Mouse (Mus musculus): ENCODE data around the gene Tnrc18. TPM values are rescaled to one million over a fixed set of nuclear protein-coding genes. Genes with fewer than 3 reads are reported as not detected.

Tnrc18 gene
- polyA plus RNA-seq, 1 experiment from 2014 or later, result 45.9 TPM

DNA sequence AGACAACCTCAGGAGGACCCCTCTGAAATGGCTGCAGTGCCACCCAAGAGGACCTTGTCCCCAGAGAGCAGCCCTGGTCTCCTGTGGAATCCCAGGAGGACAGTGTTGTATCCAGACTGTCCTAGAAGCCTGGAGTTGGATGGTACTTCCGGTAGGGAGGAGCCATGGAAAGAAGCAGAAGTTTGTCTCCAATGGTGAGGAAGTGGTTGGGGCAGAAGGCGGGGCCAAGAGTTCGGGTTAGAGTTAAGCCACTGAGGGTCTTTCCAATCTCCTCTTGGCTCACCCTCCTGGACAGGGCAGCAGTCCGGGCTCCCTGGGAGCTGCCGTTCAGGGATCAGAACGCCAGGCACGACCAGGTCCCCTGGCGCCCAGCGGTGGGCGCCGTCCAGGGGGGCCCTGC, 53.2 kb downstream of the Tnrc18 start:
- Histone ChIP-seq H3K36me3 (peaks cover 64% of the 10 kb centered on the region), H3K9me3 (no peaks in the 10 kb centered on the region), H3K4me3 (no peak overlapping the region), H3K4me1 (peaks cover 68% of the 10 kb centered on the region), H3K27me3 (no peaks in the 10 kb centered on the region), H3K9ac (replicated peaks) (no peak overlapping the region), H3K27ac (replicated peaks) (peak overlapping the region; percentile 28; the same call in 1 of the 2 replicates), H3K4me2 (replicated peaks) (no peak overlapping the region)
- no peak for ATAC-seq (replicated peaks)
- 45% methylated on average over 11 of the region's 11 CpGs for WGBS

DNA sequence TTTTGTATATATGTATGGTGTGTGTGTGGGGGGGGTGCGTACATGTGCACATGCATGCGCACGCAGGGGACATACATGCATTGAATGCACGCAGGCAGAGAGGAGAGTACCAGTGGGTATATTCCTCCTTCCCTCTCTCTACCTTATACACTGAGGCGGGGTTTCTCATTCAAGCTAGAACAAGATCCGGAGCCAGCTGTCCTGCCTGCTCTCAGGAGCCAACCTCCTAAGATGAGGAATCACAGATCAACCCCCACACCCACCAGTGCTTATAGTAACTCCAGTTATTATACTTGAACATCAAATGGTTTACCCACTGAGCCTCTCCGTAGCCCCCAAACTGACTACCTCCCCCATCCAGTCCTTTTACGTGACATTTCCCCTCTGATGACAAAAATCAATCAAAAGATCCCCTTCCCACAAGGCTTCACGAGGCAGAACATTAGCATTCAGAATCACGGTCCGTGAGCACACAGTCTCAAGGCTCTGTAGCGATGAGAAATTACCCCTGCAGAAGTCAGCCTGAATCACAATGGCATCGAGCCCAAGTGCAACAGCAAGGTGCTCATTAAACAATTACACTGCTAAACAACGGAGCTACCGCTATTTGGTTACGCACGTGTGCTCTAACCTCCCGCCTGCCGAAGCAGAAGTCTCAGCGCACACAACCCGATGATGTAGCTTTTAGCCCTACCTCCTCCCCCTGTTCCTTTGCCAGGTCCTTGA, 55.2 kb downstream of the Tnrc18 start:
- Histone ChIP-seq H3K9ac (replicated peaks) (0 out of 2 replicates have a peak overlapping the region, but pooled peaks have one; percentile 16), H3K4me1 (peaks cover 56% of the 10 kb centered on the region), H3K36me3 (peaks cover 80% of the 10 kb centered on the region), H3K4me3 (no peak overlapping the region), H3K27me3 (no peaks in the 10 kb centered on the region), H3K4me2 (replicated peaks) (no peak overlapping the region), H3K9me3 (no peaks in the 10 kb centered on the region), H3K27ac (replicated peaks) (peak overlapping the region; percentile 91)
- WGBS, result 42% methylated on average over 21 of the region's 21 CpGs
- 0 out of 2 replicates have a peak, but pooled peaks have one; percentile 7 for ATAC-seq (replicated peaks)

GRCm38 (mm10) chr5:142761326-142761983, 56.0 kb downstream of the Tnrc18 start:
- peak; percentile 89 for ATAC-seq (replicated peaks)
- WGBS, result 25% methylated on average over 16 of the region's 16 CpGs
- peak overlapping the region; percentile 16; the same call in 1 of the 2 replicates for H3K9ac ChIP-seq (replicated peaks)

DNA sequence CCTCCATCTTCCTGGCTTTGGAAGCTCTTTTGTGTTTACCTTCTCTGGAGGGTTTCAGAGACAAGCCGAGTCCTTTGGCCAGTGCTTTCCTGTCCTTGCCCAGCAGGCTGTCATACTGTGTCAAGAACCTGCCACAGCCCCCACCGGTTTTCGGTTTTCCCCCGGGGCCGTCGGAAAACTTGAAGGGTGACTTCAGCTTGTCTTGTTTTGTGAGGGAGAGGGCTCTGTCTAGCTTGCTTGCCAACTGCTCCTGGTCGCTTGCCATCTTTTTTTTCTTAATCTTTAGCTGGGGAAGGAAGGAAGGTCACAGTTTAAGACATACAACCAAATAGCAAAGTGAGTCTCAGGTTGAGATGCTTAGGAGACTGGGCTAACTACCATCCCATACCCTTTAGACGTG, 57.7 kb downstream of the Tnrc18 start:
- Histone ChIP-seq H3K27me3 (no peaks in the 10 kb centered on the region), H3K4me3 (no peak overlapping the region), H3K9ac (replicated peaks) (no peak overlapping the region), H3K4me2 (replicated peaks) (no peak overlapping the region), H3K4me1 (peaks cover 51% of the 10 kb centered on the region), H3K36me3 (peaks cover 75% of the 10 kb centered on the region), H3K9me3 (no peaks in the 10 kb centered on the region), H3K27ac (replicated peaks) (peak overlapping the region; percentile 91)
- WGBS, result 61% methylated on average over 8 of the region's 8 CpGs
- no peak for ATAC-seq (replicated peaks)

More at GRCm38 (mm10) chr5:142761326-142761983, 56.0 kb downstream of the Tnrc18 start:
- Histone ChIP-seq H3K36me3 (peaks cover 83% of the 10 kb centered on the region), H3K4me3 (no peak overlapping the region), H3K4me1 (peaks cover 56% of the 10 kb centered on the region), H3K27ac (replicated peaks) (peak overlapping the region; percentile 91), H3K4me2 (replicated peaks) (no peak overlapping the region; the same call in 1 of the 2 replicates), H3K9me3 (no peaks in the 10 kb centered on the region), H3K27me3 (no peaks in the 10 kb centered on the region)

- Histone ChIP-seq H3K36me3 (peaks cover 56% of the 10 kb centered on the region), H3K27ac (replicated peaks) (0 out of 2 replicates have a peak overlapping the region, but pooled peaks have one; percentile 5), H3K9me3 (no peaks in the 10 kb centered on the region), H3K4me1 (0 out of 2 replicates have a peak, but pooled peaks cover 8% of the 10 kb centered on the region), H3K27me3 (no peaks in the 10 kb centered on the region), H3K9ac (replicated peaks) (no peak overlapping the region), H3K4me3 (no peak overlapping the region), H3K4me2 (replicated peaks) (no peak overlapping the region)
- ATAC-seq (replicated peaks), result no peak; the same call in 1 of the 2 replicates
- WGBS, result 53% methylated on average over 13 of the region's 13 CpGs
Observed at GRCm38 (mm10) chr5:142752241-142752640, 65.2 kb downstream of the Tnrc18 start.

- Histone ChIP-seq H3K4me2 (replicated peaks) (no peak overlapping the region), H3K9ac (replicated peaks) (no peak overlapping the region), H3K9me3 (no peaks in the 10 kb centered on the region), H3K4me3 (no peak overlapping the region), H3K27me3 (no peaks in the 10 kb centered on the region), H3K27ac (replicated peaks) (0 out of 2 replicates have a peak overlapping the region, but pooled peaks have one; percentile 15), H3K4me1 (0 out of 2 replicates have a peak, but pooled peaks cover 10% of the 10 kb centered on the region), H3K36me3 (peaks cover 59% of the 10 kb centered on the region)
- WGBS, result 92% methylated on average over 11 of the region's 11 CpGs
- no peak for ATAC-seq (replicated peaks)
Observed at GRCm38 (mm10) chr5:142750173-142750572, 67.3 kb downstream of the Tnrc18 start.

- no peak for ATAC-seq (replicated peaks)
- Histone ChIP-seq H3K9me3 (no peaks in the 10 kb centered on the region), H3K4me2 (replicated peaks) (no peak overlapping the region), H3K4me3 (no peak overlapping the region), H3K9ac (replicated peaks) (no peak overlapping the region), H3K27me3 (no peaks in the 10 kb centered on the region), H3K4me1 (0 out of 2 replicates have a peak, but pooled peaks cover 4% of the 10 kb centered on the region), H3K27ac (replicated peaks) (peak overlapping the region; percentile 5; the same call in 1 of the 2 replicates), H3K36me3 (peaks cover 79% of the 10 kb centered on the region)
- 75% methylated on average over 12 of the region's 12 CpGs for WGBS
Observed at GRCm38 (mm10) chr5:142747026-142747629, 70.3 kb downstream of the Tnrc18 start.

DNA sequence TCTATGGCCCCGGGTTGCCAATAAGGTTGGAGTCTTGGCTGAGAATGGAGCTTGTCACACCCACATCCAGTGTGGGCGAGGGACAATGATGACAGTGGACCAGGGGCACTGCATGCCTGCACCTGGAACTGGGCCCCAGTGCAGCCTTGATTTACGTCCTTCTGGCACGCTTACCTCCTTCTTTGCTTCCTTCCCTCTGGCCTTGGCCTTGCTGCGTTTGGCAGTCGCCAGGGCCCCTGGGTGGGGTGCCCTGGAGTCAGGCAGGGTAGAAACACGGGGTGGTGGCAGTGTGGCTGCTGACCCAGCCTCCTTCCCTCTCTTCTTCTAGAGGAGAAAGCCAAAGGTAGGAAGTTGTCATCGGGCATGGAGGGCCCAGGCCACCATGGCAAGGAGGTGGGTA, 77.5 kb downstream of the Tnrc18 start:
- WGBS, result 88% methylated on average over 8 of the region's 8 CpGs
- H3K36me3 ChIP-seq, result peaks cover 91% of the 10 kb centered on the region
- H3K4me3 ChIP-seq, result no peak overlapping the region
- H3K4me1 ChIP-seq, result no peaks in the 10 kb centered on the region
- H3K27ac ChIP-seq (replicated peaks), result no peak overlapping the region
- ATAC-seq (replicated peaks), result no peak
- H3K4me2 ChIP-seq (replicated peaks), result no peak overlapping the region
- no peak overlapping the region for H3K9ac ChIP-seq (replicated peaks)
- no peaks in the 10 kb centered on the region for H3K9me3 ChIP-seq
- H3K27me3 ChIP-seq, result no peaks in the 10 kb centered on the region

- Histone ChIP-seq H3K27ac (replicated peaks) (no peak overlapping the region), H3K4me1 (no peaks in the 10 kb centered on the region), H3K9ac (replicated peaks) (no peak overlapping the region), H3K4me3 (no peak overlapping the region), H3K9me3 (no peaks in the 10 kb centered on the region), H3K27me3 (no peaks in the 10 kb centered on the region), H3K36me3 (peaks cover 98% of the 10 kb centered on the region), H3K4me2 (replicated peaks) (no peak overlapping the region)
- no peak for ATAC-seq (replicated peaks)
- 95% methylated on average over 11 of the region's 11 CpGs for WGBS
Observed at GRCm38 (mm10) chr5:142731916-142732315, 85.5 kb downstream of the Tnrc18 start.

DNA sequence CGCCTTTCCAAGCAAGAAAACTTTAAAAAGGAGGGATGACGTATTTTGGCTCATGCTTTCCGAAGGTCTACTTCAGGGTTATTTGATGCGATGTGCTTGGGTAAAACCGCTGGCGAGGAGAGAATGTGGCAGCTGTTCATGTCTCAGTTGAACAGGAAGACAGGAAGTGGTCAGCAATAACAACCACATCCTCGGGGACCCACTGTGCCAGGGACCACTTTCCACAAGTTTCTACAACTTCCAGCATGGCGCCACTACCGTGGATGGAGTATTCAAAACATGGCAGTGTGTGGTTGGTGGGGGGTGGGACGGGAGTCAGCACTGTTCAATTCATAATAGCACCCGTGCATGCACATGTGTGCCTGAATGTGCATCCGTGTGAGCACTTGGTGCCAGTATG, 87.2 kb downstream of the Tnrc18 start:
- 94% methylated on average over 12 of the region's 12 CpGs for WGBS
- no peak for ATAC-seq (replicated peaks)
- H3K4me3 ChIP-seq, result no peak overlapping the region
- no peak overlapping the region for H3K27ac ChIP-seq (replicated peaks)
- H3K9ac ChIP-seq (replicated peaks), result no peak overlapping the region
- H3K27me3 ChIP-seq, result no peaks in the 10 kb centered on the region
- no peak overlapping the region for H3K4me2 ChIP-seq (replicated peaks)
- H3K36me3 ChIP-seq, result peaks cover 98% of the 10 kb centered on the region
- no peaks in the 10 kb centered on the region for H3K4me1 ChIP-seq
- H3K9me3 ChIP-seq, result no peaks in the 10 kb centered on the region

- WGBS, result 96% methylated on average over 16 of the region's 16 CpGs
- no peak overlapping the region for H3K9ac ChIP-seq (replicated peaks)
- no peaks in the 10 kb centered on the region; the same call in 1 of the 2 replicates for H3K4me1 ChIP-seq
Observed at GRCm38 (mm10) chr5:142728301-142728700, 89.2 kb downstream of the Tnrc18 start.

GRCm38 (mm10) chr5:142726748-142727147, 90.7 kb downstream of the Tnrc18 start:
- Histone ChIP-seq H3K4me1 (no peaks in the 10 kb centered on the region; the same call in 1 of the 2 replicates), H3K9me3 (no peaks in the 10 kb centered on the region), H3K27me3 (no peaks in the 10 kb centered on the region), H3K9ac (replicated peaks) (no peak overlapping the region), H3K4me3 (no peak overlapping the region), H3K4me2 (replicated peaks) (no peak overlapping the region), H3K27ac (replicated peaks) (peak overlapping the region; percentile 49), H3K36me3 (peaks cover 70% of the 10 kb centered on the region)
- ATAC-seq (replicated peaks), result no peak
- 79% methylated on average over 6 of the region's 6 CpGs for WGBS

More at GRCm38 (mm10) chr5:142728301-142728700, 89.2 kb downstream of the Tnrc18 start:
- Histone ChIP-seq H3K36me3 (peaks cover 82% of the 10 kb centered on the region), H3K27ac (replicated peaks) (0 out of 2 replicates have a peak overlapping the region, but pooled peaks have one; percentile 3), H3K4me2 (replicated peaks) (no peak overlapping the region), H3K9me3 (no peaks in the 10 kb centered on the region), H3K4me3 (no peak overlapping the region), H3K27me3 (no peaks in the 10 kb centered on the region)
- ATAC-seq (replicated peaks), result no peak
